Comparison of ENCODE assay signal across 28 mouse cellular contexts in genomic region chr2:52987035-52987434, GRCm38 (mm10).
DNase-seq lines count a peak whose midpoint lies in the region; ATAC-seq lines count a peak whose summit lies in the region.
"Had no signal": no experiment of that assay in that cellular context is flagged by ENCODE, and none has a peak within 500 bp of the region (broad histone marks: within the 10 kb centered on the region; RNA-seq: fewer than 3 reads in every experiment).

No protein-coding gene starts in this region.

- H3K4me1 ChIP-seq in heart, embryonic 11.5 days (ENCODE audit: control insufficient read depth, insufficient read depth, low read length) = peaks cover 2% of the 10 kb centered on the region; the same call in 1 of the 2 replicates
- peaks cover 40% of the 10 kb centered on the region for H3K4me1 ChIP-seq in kidney, embryonic 15.5 days
- peaks cover 30% of the 10 kb centered on the region for H3K4me1 ChIP-seq in kidney, embryonic 14.5 days (ENCODE audit: control insufficient read depth, insufficient read depth, low read length)
- peaks cover 32% of the 10 kb centered on the region for H3K4me1 ChIP-seq in neural tube, embryonic 13.5 days (replicated peaks)

- no peaks in the 10 kb centered on the region for H3K27me3 ChIP-seq in heart, embryonic 11.5 days (ENCODE audit: control insufficient read depth, insufficient read depth, low read length)
- H3K27me3 ChIP-seq in kidney, embryonic 15.5 days = no peaks in the 10 kb centered on the region
- no peaks in the 10 kb centered on the region for H3K27me3 ChIP-seq in kidney, embryonic 14.5 days (ENCODE audit: control insufficient read depth, insufficient read depth, low read length)
- H3K27me3 ChIP-seq in neural tube, embryonic 13.5 days = no peaks in the 10 kb centered on the region
- H3K27me3 ChIP-seq: embryonic facial prominence, embryonic 13.5 days; forebrain, embryonic 12.5 days; forebrain, embryonic 15.5 days; heart, embryonic 12.5 days; heart, embryonic 15.5 days had no signal

- H3K27ac ChIP-seq in heart, embryonic 11.5 days (ENCODE audit: low read depth, low read length) = peak overlapping the region; percentile 46; the same call in 1 of the 2 replicates
- H3K27ac ChIP-seq in kidney, embryonic 15.5 days = 0 out of 2 replicates have a peak overlapping the region, but pooled peaks have one; percentile 41
- H3K27ac ChIP-seq in kidney, embryonic 14.5 days (ENCODE audit: low read depth, low read length) = no peak overlapping the region
- H3K27ac ChIP-seq in neural tube, embryonic 13.5 days (replicated peaks) = 0 out of 2 replicates have a peak overlapping the region, but pooled peaks have one; percentile 42
- H3K27ac ChIP-seq: embryonic facial prominence, embryonic 10.5 days; embryonic facial prominence, embryonic 13.5 days; forebrain, embryonic 12.5 days; heart, embryonic 15.5 days had no signal

- no peak overlapping the region for H3K4me3 ChIP-seq in heart, embryonic 11.5 days (ENCODE audit: low read depth, low read length)
- no peak overlapping the region for H3K4me3 ChIP-seq in kidney, embryonic 15.5 days (replicated peaks)
- H3K4me3 ChIP-seq in kidney, embryonic 14.5 days (ENCODE audit: low read length) = no peak overlapping the region
- H3K4me3 ChIP-seq in neural tube, embryonic 13.5 days = no peak overlapping the region
- H3K4me3 ChIP-seq: embryonic facial prominence, embryonic 10.5 days; embryonic facial prominence, embryonic 13.5 days; erythroblast, embryonic 14.5 days; forebrain, embryonic 12.5 days; forebrain, embryonic 15.5 days; gastrocnemius, adult 2 months; heart, adult 2 months; heart, embryonic 12.5 days; heart, embryonic 15.5 days; hindbrain, embryonic 10.5 days had no signal

- H3K4me2 ChIP-seq in heart, embryonic 11.5 days = no peak overlapping the region
- H3K4me2 ChIP-seq in kidney, embryonic 15.5 days = no peak overlapping the region
- H3K4me2 ChIP-seq in kidney, embryonic 14.5 days (replicated peaks; ENCODE audit: low read depth, low read length) = no peak overlapping the region
- no peak overlapping the region for H3K4me2 ChIP-seq in neural tube, embryonic 13.5 days
- H3K4me2 ChIP-seq: embryonic facial prominence, embryonic 13.5 days; forebrain, embryonic 12.5 days; forebrain, embryonic 15.5 days; heart, embryonic 12.5 days; heart, embryonic 15.5 days had no signal

- H3K9ac ChIP-seq in heart, embryonic 11.5 days (ENCODE audit: low read depth, low read length) = no peak overlapping the region
- H3K9ac ChIP-seq in kidney, embryonic 15.5 days = no peak overlapping the region
- no peak overlapping the region for H3K9ac ChIP-seq in kidney, embryonic 14.5 days (ENCODE audit: low read depth, low read length)
- no peak overlapping the region for H3K9ac ChIP-seq in neural tube, embryonic 13.5 days
- H3K9ac ChIP-seq: embryonic facial prominence, embryonic 13.5 days; forebrain, embryonic 12.5 days; forebrain, embryonic 15.5 days; heart, embryonic 12.5 days; heart, embryonic 15.5 days had no signal

- WGBS in heart, embryonic 11.5 days (ENCODE audit: insufficient replicate concordance) = 95% methylated on average over 6 of the region's 6 CpGs
- WGBS in kidney, embryonic 15.5 days = 91% methylated on average over 6 of the region's 6 CpGs
- 92% methylated on average over 6 of the region's 6 CpGs for WGBS in kidney, embryonic 14.5 days
- WGBS in neural tube, embryonic 13.5 days = 95% methylated on average over 6 of the region's 6 CpGs

- no peaks in the 10 kb centered on the region for H3K36me3 ChIP-seq in heart, embryonic 11.5 days (ENCODE audit: control insufficient read depth, insufficient read depth, low read length)
- no peaks in the 10 kb centered on the region for H3K36me3 ChIP-seq in kidney, embryonic 15.5 days
- H3K36me3 ChIP-seq in kidney, embryonic 14.5 days (ENCODE audit: control insufficient read depth, insufficient read depth, low read length) = no peaks in the 10 kb centered on the region
- H3K36me3 ChIP-seq in neural tube, embryonic 13.5 days = no peaks in the 10 kb centered on the region
- H3K36me3 ChIP-seq: embryonic facial prominence, embryonic 10.5 days; embryonic facial prominence, embryonic 13.5 days; forebrain, embryonic 12.5 days; forebrain, embryonic 15.5 days; heart, embryonic 12.5 days; heart, embryonic 15.5 days; hindbrain, embryonic 10.5 days had no signal

- no peak for ATAC-seq in heart, embryonic 11.5 days (replicated peaks; ENCODE audit: insufficient number of reproducible peaks, low FRiP score, low TSS enrichment)
- no peak for ATAC-seq in kidney, embryonic 15.5 days (replicated peaks; ENCODE audit: low FRiP score)
- ATAC-seq in kidney, embryonic 14.5 days (ENCODE audit: low FRiP score, low TSS enrichment) = no peak
- ATAC-seq in neural tube, embryonic 13.5 days (ENCODE audit: low read depth) = peak; percentile 24; the same call in 1 of the 2 replicates
- ATAC-seq: CD4-positive, CD25-positive, alpha-beta regulatory T cell, adult 4 months; forebrain, embryonic 15.5 days; inflammation-experienced regulatory T-cells, adult 6 months had no signal

- no peak for DNase-seq in heart, adult 18-20 months
- no peak for DNase-seq in neural tube, embryonic 10.5 days (ENCODE audit: extremely low spot score, low spot score)
- DNase-seq: adrenal gland, adult 2 months; adrenal gland, postnatal 14 days; cerebellum, adult 11-12 months; cerebellum, adult 8-10 months; cerebellum, postnatal 10 days; cerebellum, postnatal 36 days; embryo, embryonic 11 days; gastrocnemius, adult 2 months; gastrocnemius, postnatal 14 days; heart, adult 2 months; heart, postnatal 10 days; heart, postnatal 36 days had no signal

- H3K9me3 ChIP-seq in heart, embryonic 11.5 days (replicated peaks; ENCODE audit: control insufficient read depth, low read length) = no peaks in the 10 kb centered on the region
- no peaks in the 10 kb centered on the region for H3K9me3 ChIP-seq in kidney, embryonic 15.5 days (replicated peaks)
- no peaks in the 10 kb centered on the region for H3K9me3 ChIP-seq in kidney, embryonic 14.5 days (ENCODE audit: control insufficient read depth, low read length)
- no peaks in the 10 kb centered on the region for H3K9me3 ChIP-seq in neural tube, embryonic 13.5 days
- H3K9me3 ChIP-seq: embryonic facial prominence, embryonic 10.5 days; embryonic facial prominence, embryonic 13.5 days; forebrain, embryonic 12.5 days; forebrain, embryonic 15.5 days; heart, embryonic 12.5 days; heart, embryonic 15.5 days; hindbrain, embryonic 10.5 days had no signal
